Mouse (Mus musculus): ENCODE results near the gene Sdr9c7. TPM values are rescaled to one million over a fixed set of nuclear protein-coding genes. Genes with fewer than 3 reads are reported as not detected.
"Not testable (repeated sequence)": the region's sequence is repeated elsewhere in the genome, so short reads cannot be mapped to it uniquely, and the experiment has no call there.

The Sdr9c7 gene
- polyA plus RNA-seq, 1 experiment: 0.15 TPM

GRCm38 (mm10) chr10:127932290-127932926 is 34.1 kb downstream of the Sdr9c7 start:
- Histone ChIP-seq H3K4me3 (ENCODE audit: insufficient read depth, low read length) (no peak overlapping the region), H3K4me1 (ENCODE audit: control insufficient read depth, insufficient read depth, low read length) (no peaks in the 10 kb centered on the region), H3K27ac (ENCODE audit: insufficient read depth, low read length) (no peak overlapping the region)
- TF ChIP-seq POLR2A (IDR thresholded peaks at IDR 0.05; ENCODE audit: extremely low read depth, insufficient read depth, low read length): no peak
- no peak for TF ChIP-seq CTCF (IDR thresholded peaks at IDR 0.05; ENCODE audit: extremely low read depth, insufficient read depth, low read length)

DNA sequence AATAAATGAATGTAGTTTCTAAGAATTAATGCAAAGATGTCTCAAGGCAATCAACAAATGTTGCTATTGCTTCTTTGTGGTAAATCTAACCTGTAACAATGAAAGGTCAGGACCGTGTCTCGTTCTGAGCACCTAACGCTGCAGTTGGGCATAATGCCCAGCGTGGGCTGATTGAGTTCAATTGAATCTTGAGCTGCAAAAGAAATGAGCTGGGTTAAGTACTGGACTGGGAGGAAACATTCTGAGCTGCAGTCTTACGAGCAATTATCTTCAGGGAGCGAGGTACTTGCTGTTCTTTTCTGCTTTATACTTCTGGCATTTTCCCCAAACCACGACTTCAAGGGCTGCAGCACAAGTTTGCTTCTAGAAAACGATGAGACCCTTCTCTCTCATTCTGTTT is 38.0 kb downstream of the Sdr9c7 start:
- Histone ChIP-seq H3K4me3 (ENCODE audit: insufficient read depth, low read length) (no peak overlapping the region), H3K4me1 (ENCODE audit: control insufficient read depth, insufficient read depth, low read length) (no peaks in the 10 kb centered on the region), H3K27ac (ENCODE audit: insufficient read depth, low read length) (no peak overlapping the region)
- TF ChIP-seq POLR2A (IDR thresholded peaks at IDR 0.05; ENCODE audit: extremely low read depth, insufficient read depth, low read length): no peak
- TF ChIP-seq CTCF (IDR thresholded peaks at IDR 0.05; ENCODE audit: extremely low read depth, insufficient read depth, low read length): no peak

DNA sequence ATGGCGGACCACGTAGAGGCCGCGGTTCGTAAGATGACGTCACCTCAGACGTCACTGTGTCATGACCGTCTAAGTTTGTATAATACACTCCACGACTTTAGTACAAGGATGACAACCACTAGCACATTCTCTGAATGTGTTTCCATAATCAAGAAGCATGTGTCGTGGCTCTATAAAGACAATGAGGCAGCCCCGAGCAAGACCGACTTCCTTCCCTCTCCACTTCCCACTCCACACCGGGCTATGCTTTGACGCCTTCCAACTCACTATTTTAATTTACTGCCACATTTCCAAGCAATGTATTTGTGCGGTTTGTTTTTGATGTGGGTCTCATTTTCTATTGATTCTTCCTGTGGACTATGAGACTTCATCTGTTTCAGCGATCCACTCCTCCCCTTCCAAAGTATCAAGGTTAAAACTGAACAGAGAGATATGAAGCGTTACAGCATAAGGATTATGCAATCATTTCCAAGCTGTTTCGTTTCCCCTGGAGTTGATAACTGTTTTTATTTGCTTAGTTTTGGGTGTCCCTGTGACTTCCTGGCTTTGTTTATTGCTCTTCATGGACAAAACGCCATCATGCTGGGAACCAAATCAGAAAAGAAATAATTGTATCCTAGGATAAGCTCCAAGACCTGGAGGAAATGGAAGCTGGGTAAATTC is 38.6 kb downstream of the Sdr9c7 start:
- no peak for TF ChIP-seq CTCF (IDR thresholded peaks at IDR 0.05; ENCODE audit: extremely low read depth, insufficient read depth, low read length)
- no peak overlapping the region for H3K4me3 ChIP-seq (ENCODE audit: insufficient read depth, low read length)
- H3K27ac ChIP-seq (ENCODE audit: insufficient read depth, low read length): no peak overlapping the region
- no peaks in the 10 kb centered on the region for H3K4me1 ChIP-seq (ENCODE audit: control insufficient read depth, insufficient read depth, low read length)

GRCm38 (mm10) chr10:127937428-127938010 is 39.2 kb downstream of the Sdr9c7 start:
- Histone ChIP-seq H3K27ac (ENCODE audit: insufficient read depth, low read length) (no peak overlapping the region), H3K4me3 (ENCODE audit: insufficient read depth, low read length) (no peak overlapping the region), H3K4me1 (ENCODE audit: control insufficient read depth, insufficient read depth, low read length) (no peaks in the 10 kb centered on the region)
- peak; percentile 67 for TF ChIP-seq CTCF (IDR thresholded peaks at IDR 0.05; ENCODE audit: extremely low read depth, insufficient read depth, low read length)
- no peak for TF ChIP-seq POLR2A (IDR thresholded peaks at IDR 0.05; ENCODE audit: extremely low read depth, insufficient read depth, low read length)

- not testable (repeated sequence) for H3K4me3 ChIP-seq (ENCODE audit: insufficient read depth, low read length); H3K27ac ChIP-seq (ENCODE audit: insufficient read depth, low read length); H3K4me1 ChIP-seq (ENCODE audit: control insufficient read depth, insufficient read depth, low read length)
Observed at GRCm38 (mm10) chr10:127939667-127940066, 41.3 kb downstream of the Sdr9c7 start.

GRCm38 (mm10) chr10:127945432-127946064 is 47.2 kb downstream of the Sdr9c7 start:
- TF ChIP-seq CTCF (IDR thresholded peaks at IDR 0.05; ENCODE audit: extremely low read depth, insufficient read depth, low read length): peak; percentile 70
- TF ChIP-seq POLR2A (IDR thresholded peaks at IDR 0.05; ENCODE audit: extremely low read depth, insufficient read depth, low read length): no peak
- Histone ChIP-seq H3K27ac (ENCODE audit: insufficient read depth, low read length) (no peak overlapping the region), H3K4me1 (ENCODE audit: control insufficient read depth, insufficient read depth, low read length) (no peaks in the 10 kb centered on the region), H3K4me3 (ENCODE audit: insufficient read depth, low read length) (no peak overlapping the region)

DNA sequence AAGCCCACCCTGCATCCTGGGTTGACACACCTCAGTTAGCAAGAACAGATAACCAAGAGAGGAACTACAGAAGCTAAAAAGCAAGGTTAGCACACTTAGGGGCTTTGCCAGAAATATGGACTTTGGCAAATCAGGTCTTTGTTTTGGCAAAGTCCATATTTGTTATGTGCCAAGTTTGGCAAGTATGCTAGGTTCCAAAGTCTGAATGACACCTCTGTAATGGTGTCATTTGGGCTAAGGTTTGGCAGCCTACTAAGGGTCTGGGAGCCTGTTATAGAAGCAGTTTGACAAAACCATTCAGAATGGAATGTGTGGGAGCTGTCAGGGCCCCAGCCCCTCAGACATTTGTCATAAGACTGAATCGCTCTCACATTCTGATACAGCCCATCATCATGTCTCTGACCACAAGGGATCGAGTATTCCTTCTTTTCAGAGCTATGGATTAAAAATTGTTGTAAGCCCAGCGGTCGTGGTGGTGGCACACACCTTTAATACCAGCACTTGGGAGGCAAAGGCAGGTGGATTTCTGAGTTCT is 51.3 kb downstream of the Sdr9c7 start:
- Histone ChIP-seq H3K27ac (ENCODE audit: insufficient read depth, low read length) (no peak overlapping the region), H3K4me3 (ENCODE audit: insufficient read depth, low read length) (no peak overlapping the region), H3K4me1 (ENCODE audit: control insufficient read depth, insufficient read depth, low read length) (no peaks in the 10 kb centered on the region)
- no peak for TF ChIP-seq CTCF (IDR thresholded peaks at IDR 0.05; ENCODE audit: extremely low read depth, insufficient read depth, low read length)
- no peak for TF ChIP-seq POLR2A (IDR thresholded peaks at IDR 0.05; ENCODE audit: extremely low read depth, insufficient read depth, low read length)

DNA sequence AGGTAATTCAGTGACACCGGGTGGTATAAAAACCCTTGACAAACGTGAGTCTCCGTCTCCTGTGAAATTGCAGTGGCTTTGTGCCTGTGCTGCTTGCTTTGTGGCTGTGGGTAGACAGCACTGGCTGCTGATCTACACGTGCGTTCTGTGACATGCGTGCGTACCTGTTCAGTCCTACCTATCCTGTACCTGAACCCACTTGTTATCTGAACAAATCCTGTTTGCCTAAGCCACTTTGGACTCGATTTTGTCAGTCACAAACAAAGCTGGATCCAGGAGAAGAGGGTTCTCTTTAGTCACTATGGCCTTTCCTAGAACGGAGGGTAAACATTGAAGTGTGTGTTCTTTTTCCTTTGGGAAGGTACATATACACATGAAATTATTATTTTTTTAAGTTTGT is 53.1 kb downstream of the Sdr9c7 start:
- TF ChIP-seq POLR2A (IDR thresholded peaks at IDR 0.05; ENCODE audit: extremely low read depth, insufficient read depth, low read length) (no peak), CTCF (IDR thresholded peaks at IDR 0.05; ENCODE audit: extremely low read depth, insufficient read depth, low read length) (no peak)
- no peaks in the 10 kb centered on the region for H3K4me1 ChIP-seq (ENCODE audit: control insufficient read depth, insufficient read depth, low read length)
- H3K27ac ChIP-seq (ENCODE audit: insufficient read depth, low read length): no peak overlapping the region

GRCm38 (mm10) chr10:127951821-127952220 is 53.5 kb downstream of the Sdr9c7 start:
- Histone ChIP-seq H3K4me3 (ENCODE audit: insufficient read depth, low read length) (no peak overlapping the region), H3K27ac (ENCODE audit: insufficient read depth, low read length) (no peak overlapping the region), H3K4me1 (ENCODE audit: control insufficient read depth, insufficient read depth, low read length) (no peaks in the 10 kb centered on the region)
- TF ChIP-seq CTCF (IDR thresholded peaks at IDR 0.05; ENCODE audit: extremely low read depth, insufficient read depth, low read length) (no peak), POLR2A (IDR thresholded peaks at IDR 0.05; ENCODE audit: extremely low read depth, insufficient read depth, low read length) (no peak)

More for the DNA sequence above, 53.1 kb downstream of the Sdr9c7 start:
- no peak overlapping the region for H3K4me3 ChIP-seq (ENCODE audit: insufficient read depth, low read length)

Data from cortical plate, adult 2 months (tissue).